Mouse (Mus musculus) cerebellum, adult 11 months (tissue): ENCODE data around the gene Derl3.
"Not testable (repeated sequence)": the region's sequence is repeated elsewhere in the genome, so short reads cannot be mapped to it uniquely, and the experiment has no call there.

ENCODE experiments used
- DNase-seq: peaks from one replicate; pipeline ENCODE4 v3.0.0; 2022

Gene Derl3

GRCm38 (mm10) chr10:75872915-75873542 is 20.2 kb upstream of the Derl3 start:
- peak; percentile 91 for DNase-seq

DNA sequence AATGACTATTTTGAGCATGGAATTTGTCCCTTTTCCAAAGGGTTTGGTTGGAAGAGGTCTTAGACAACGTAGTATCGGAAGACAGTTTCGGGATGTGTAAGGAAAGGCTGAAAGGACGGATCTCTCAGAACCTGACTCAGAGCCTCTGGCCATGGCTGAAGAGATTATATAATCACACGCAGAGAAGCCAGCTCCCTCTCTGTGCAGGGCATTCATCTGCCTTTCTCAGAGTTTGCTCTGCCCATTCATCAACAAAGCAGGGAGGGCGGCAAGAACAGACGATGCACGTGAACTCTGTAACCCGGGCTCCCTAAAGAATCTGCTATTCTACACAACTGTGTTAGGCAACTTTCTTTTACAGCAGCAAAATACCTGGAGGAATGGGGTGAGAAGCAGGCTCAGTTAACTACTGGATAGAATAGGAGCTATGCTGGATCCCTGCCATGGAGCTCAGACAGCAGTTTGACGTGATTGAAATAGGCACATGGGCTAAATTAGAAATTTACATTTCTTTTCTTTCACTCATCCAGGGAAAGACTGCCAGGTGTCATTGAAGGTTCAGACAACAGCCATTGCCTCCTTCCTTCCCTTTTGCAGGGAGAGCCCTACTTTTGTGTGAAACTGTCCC is 19.6 kb upstream of the Derl3 start:
- DNase-seq, result peak; percentile 54

DNA sequence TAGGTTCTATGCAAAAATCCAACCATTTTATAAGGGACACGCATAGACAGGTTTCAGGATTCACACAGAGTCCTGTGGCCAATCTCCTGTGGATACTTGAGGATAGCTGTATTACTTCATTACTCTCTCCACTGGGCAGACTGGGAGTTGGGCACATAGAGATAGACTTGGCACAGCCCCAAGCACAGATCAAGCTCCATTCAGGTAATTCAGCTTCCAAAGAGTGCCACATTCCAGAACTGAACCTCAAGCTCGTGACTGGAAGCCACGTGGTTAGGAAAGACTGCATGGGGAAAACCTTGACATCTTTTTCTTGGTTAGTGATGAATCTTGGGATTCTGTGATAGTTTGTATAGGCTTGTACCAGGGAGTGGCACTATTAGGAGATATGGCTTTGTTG is 14.4 kb upstream of the Derl3 start:
- no peak for DNase-seq

GRCm38 (mm10) chr10:75880351-75880750 is 12.9 kb upstream of the Derl3 start:
- no peak for DNase-seq

- no peak for DNase-seq
Observed at GRCm38 (mm10) chr10:75880771-75881577, 12.2 kb upstream of the Derl3 start.

DNA sequence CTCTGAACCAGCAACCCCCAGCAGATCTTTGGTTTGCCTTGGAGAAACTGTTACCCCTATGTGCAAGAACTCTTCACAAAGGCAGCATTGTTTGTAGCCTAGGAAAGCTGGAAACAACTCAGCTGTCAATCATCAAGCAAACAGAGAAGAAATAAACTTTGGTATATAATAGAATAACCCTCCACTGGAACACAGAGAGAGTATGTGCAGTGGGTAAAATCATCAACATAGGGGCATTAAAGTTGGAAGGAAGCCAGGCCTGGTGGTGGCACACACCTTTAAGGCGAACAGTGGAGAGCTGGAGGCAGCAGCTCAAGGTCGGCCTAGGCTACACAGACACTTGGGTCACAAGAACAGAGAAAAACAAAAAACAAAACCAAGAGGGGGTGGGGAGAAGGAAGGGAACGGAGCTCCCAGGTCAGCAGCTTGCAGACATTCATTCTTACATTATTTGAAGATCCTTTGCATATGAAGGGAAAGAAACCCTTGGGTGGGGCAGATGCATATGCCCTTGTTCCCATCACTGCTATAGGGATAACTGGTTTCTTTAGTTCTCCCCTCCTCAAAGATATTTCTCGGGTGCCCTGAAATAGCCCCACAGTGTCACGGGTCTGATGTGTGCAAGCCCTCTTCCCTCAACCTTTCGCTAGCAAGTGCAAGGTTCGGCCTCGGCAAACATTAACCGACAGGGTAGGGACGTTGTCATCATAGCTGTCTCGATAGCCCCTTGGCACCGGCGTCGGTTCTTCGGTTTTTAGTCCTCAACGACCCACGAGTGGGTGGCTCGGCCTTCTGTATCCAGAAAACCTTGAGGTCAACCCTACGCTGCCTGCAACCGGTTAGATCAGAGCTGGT is 11.4 kb upstream of the Derl3 start:
- DNase-seq, result no peak

DNA sequence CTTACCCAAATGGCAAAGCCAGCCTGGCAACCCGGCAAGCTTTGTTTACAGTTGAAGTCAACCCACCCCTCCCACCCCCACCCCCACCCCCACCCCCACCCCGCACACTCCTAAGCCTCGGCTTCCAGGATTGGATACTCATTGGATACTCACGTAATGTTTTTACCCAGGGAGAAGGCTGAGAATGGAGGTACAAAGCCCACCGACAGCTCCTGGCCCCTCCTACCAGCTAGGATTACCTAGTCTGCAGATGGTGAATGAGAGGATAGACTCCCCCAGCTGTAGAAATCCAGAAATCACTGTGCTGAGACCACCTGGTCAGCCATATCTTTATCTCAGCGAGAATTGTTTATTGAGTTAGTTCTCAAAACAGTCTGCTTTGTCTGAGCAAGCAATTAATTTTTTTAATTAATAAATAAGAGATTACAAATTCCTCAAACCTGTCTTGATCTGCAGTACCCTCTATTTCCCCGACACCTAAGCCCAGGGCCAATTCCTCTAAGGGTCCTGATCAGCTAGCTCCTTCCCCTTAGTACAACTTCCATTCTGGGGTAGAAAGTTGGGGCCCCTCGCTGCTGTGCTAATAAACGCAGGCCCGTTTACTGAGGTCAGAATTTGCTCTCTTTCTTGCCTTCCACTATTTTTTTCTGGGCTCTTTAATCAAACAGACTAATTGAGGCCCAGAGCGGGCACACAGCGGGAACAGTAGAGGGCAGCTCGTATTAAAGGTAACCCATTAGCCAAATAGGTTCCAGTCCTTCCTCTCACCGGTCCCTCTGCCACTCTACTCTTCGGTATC is 10.6 kb upstream of the Derl3 start:
- no peak for DNase-seq

- DNase-seq, result peak; percentile 72
Observed at GRCm38 (mm10) chr10:75883232-75883552, 10.0 kb upstream of the Derl3 start.

DNA sequence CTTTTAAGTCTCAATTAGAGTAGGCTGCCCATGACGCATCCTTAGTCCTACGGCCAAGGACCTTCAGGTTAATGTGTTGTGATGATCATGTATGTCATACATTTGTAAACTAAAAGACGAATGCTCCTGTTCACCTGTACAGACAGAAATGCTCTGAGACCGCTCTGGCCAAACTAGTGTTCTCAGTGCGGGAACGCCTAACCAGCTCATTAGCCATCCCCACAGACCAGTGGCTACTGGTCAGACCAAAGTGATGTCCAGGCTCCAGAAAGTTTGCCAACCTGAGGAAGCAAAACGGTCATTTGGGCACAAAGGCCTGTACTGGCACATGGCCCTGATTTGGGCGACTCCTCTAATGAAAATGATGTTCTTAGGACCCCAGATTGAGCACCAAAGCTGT is 8.5 kb upstream of the Derl3 start:
- no peak for DNase-seq

DNA sequence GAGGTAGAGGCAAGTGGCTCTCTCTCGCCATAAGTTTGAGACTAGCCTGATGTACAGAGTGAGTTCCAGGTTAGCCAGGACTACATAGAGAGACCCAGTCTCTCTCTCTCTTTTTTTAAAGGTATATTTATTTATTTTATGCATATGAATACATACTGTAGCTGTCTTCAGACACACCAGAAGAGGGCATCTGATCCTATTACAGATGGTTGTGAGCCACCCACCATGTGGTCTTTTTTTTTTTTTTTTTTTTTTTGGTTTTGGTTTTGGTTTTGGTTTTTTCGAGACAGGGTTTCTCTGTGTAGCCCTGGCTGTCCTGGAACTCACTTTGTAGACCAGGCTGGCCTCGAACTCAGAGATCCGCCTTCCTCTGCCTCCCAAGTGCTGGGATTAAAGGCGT is 5.7 kb upstream of the Derl3 start:
- not testable (repeated sequence) for DNase-seq

- no peak for DNase-seq
Observed at GRCm38 (mm10) chr10:75889406-75890153, 3.6 kb upstream of the Derl3 start.

- DNase-seq, result no peak
Observed at GRCm38 (mm10) chr10:75894601-75895000, 1.4 kb downstream of the Derl3 start.

DNA sequence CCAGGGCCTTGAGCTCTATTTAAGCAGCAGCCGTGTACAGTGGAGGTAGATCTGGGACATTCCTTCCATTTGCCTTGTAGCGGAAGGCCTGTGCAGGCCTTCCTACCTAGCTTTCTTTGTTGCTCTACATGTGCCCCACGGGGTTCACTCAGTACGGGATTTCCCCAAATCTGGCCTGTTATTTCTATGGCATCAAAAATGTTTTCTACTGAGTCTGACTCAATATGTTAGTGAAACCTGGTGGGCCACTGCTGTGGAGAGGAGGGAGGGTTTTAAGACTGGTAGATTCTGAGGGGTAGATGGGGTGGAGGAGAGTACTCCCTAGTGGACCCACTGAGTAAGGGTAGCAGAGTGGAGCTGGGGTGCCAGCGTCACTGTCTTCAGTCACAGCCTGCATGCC is 2.5 kb downstream of the Derl3 start:
- DNase-seq, result no peak

DNA sequence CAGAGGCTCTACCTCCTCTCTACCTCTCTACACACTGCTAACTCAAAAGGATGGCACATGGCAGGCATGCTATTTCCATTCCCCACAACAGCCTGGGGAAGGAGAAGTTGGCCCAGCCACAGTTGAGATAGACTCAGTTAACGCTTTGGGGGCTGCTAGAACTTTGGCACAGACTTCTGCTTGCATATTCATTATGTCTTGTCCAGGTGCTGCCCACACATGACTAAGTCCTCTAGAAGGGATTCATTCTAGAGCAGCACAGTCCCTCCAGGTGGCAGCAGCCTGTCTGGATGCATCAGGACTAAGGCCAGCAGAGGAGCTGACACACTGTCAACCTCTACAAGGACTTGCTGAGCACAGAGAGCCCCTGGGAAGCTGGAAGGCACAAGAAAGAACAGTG is 3.0 kb downstream of the Derl3 start:
- DNase-seq, result no peak

GRCm38 (mm10) chr10:75897373-75897772 is 4.2 kb downstream of the Derl3 start:
- DNase-seq, result peak; percentile 70

DNA sequence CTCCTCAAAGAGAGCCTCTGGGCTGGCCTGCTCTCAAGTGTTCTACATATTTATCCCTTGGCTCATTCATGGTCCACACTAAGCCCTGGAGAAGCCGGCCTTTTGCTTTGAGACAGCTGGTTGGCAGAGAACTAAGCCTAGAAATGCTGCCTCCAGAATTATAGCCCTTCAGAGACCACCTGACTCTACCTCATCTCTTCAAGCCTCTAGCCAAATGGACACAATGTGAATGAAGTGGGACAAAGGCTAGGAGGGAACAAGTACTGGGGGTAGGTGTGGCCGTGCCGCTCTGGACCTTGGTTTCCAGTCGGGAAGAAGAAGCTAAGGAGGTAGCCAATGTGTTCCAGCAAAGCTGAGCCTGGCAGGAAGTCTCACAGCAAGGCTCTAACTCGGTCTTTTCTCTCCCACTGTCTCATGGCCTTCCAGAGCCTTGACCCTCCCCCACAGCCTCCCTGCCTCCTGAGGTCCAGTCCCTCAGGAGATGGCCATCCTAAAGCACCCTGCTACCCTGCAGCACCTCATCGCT is 4.9 kb downstream of the Derl3 start:
- DNase-seq, result no peak

- DNase-seq, result no peak
Observed at GRCm38 (mm10) chr10:75898846-75899245, 5.6 kb downstream of the Derl3 start.

GRCm38 (mm10) chr10:75904391-75904790 is 11.2 kb downstream of the Derl3 start:
- no peak for DNase-seq

GRCm38 (mm10) chr10:75906882-75907281 is 13.7 kb downstream of the Derl3 start:
- DNase-seq, result no peak

GRCm38 (mm10) chr10:75910698-75911097 is 17.5 kb downstream of the Derl3 start:
- DNase-seq, result no peak

DNA sequence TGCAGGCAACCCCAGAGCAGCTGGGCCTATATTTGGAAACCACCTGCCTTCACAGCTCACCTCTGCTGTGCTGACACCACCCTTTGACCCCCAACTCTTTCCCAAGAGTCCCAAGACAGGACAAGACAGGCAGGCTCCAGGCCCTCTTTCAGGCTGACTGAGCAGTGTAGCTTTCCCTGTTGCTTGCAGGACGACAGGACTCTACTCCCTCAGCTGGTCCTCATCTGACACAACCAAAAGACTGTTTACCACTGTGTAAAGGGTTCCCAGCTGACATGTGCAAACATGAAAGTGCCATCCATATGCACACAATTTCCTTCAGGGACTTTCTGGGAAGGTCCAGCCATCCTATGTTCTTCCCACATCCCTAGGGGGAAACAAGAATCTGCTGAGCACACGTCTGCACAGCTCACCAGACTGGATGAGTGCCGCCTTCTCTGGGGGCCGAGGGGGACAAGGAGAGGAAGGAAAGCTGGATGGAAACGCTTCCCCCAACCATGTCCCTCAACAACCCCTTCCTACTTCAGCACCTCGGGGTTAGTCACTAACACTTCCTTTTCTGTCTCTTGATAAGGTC is 19.9 kb downstream of the Derl3 start:
- no peak for DNase-seq
